ENCODE assay signal across 9 mouse cellular contexts in genomic region chr2:32419359-32419758, GRCm38 (mm10). TPM values are rescaled to one million over a fixed set of nuclear protein-coding genes. Genes with fewer than 3 reads are reported as not detected.
A peak's percentile ranks its signal among the peaks of the same experiment; 100 is the strongest.
DNase-seq lines count a peak whose midpoint lies in the region; ATAC-seq lines count a peak whose summit lies in the region.
"Had no signal": no experiment of that assay in that cellular context is flagged by ENCODE, and none has a peak within 500 bp of the region (broad histone marks: within the 10 kb centered on the region; RNA-seq: fewer than 3 reads in every experiment).

No protein-coding gene starts in this region.

- H3K27me3 ChIP-seq in forebrain, embryonic 15.5 days: no peaks in the 10 kb centered on the region
- no peaks in the 10 kb centered on the region for H3K27me3 ChIP-seq in midbrain, embryonic 13.5 days

- no peak overlapping the region for H3K4me2 ChIP-seq in forebrain, embryonic 15.5 days (replicated peaks)
- H3K4me2 ChIP-seq in midbrain, embryonic 13.5 days (replicated peaks): no peak overlapping the region

- WGBS in forebrain, embryonic 15.5 days: 90% methylated on average over 3 of the region's 3 CpGs
- WGBS in midbrain, embryonic 13.5 days: 94% methylated on average over 3 of the region's 3 CpGs

- H3K9ac ChIP-seq in forebrain, embryonic 15.5 days (replicated peaks): no peak overlapping the region
- no peak overlapping the region for H3K9ac ChIP-seq in midbrain, embryonic 13.5 days (replicated peaks)

- DNase-seq in ovary, adult 18-20 months (ENCODE audit: low spot score): peak; percentile 65
- no peak for DNase-seq in ovary, postnatal 10 days (ENCODE audit: low spot score)
- peak; percentile 65 for DNase-seq in gastrocnemius, postnatal 10 days
- DNase-seq in kidney, postnatal 14 days: peak; percentile 91
- DNase-seq in yolk sac, embryonic 10.5 days (ENCODE audit: low spot score): peak; percentile 51

- no peak for ATAC-seq in megakaryocyte progenitor cell, adult 5-6 weeks (replicated peaks; ENCODE audit: poor library complexity)
- ATAC-seq in forebrain, embryonic 15.5 days (replicated peaks): no peak
- no peak for ATAC-seq in midbrain, embryonic 13.5 days

- H3K4me3 ChIP-seq in forebrain, embryonic 15.5 days: no peak overlapping the region
- H3K4me3 ChIP-seq in midbrain, embryonic 13.5 days (replicated peaks): no peak overlapping the region

- peaks cover 67% of the 10 kb centered on the region for H3K36me3 ChIP-seq in forebrain, embryonic 15.5 days
- peaks cover 69% of the 10 kb centered on the region for H3K36me3 ChIP-seq in midbrain, embryonic 13.5 days

- H3K4me1 ChIP-seq in forebrain, embryonic 15.5 days: peaks cover 19% of the 10 kb centered on the region
- H3K4me1 ChIP-seq in midbrain, embryonic 13.5 days (replicated peaks): peaks cover 20% of the 10 kb centered on the region

- no peaks in the 10 kb centered on the region for H3K9me3 ChIP-seq in forebrain, embryonic 15.5 days
- no peaks in the 10 kb centered on the region for H3K9me3 ChIP-seq in midbrain, embryonic 13.5 days
- H3K9me3 ChIP-seq: G1E had no signal

- no peak overlapping the region for H3K27ac ChIP-seq in forebrain, embryonic 15.5 days (replicated peaks)
- no peak overlapping the region for H3K27ac ChIP-seq in midbrain, embryonic 13.5 days

RNA-seq across cellular contexts. Expression of gene Ptges2, which starts 23.7 kb away (rescaled TPM):
- 10 to 100 TPM; 38.1 to 40.7 TPM for total RNA-seq in gastrocnemius, postnatal 10 days (2021)
- 6.3 and 12.1 TPM in 2 replicates for total RNA-seq in megakaryocyte progenitor cell, adult 5-6 weeks (2015)
- 9.5 and 10.6 TPM in 2 replicates for total RNA-seq in megakaryocyte progenitor cell, adult 5-6 weeks (2017)
- polyA plus RNA-seq in forebrain, embryonic 15.5 days (2015; fragmentation: Nextera tagmentation; extraction: Ambion mirVana): 39.9 and 40.3 TPM in 2 replicates
- polyA plus RNA-seq in midbrain, embryonic 13.5 days (2015; fragmentation: Nextera tagmentation; extraction: Ambion mirVana): 35.5 and 37.6 TPM in 2 replicates

RNA-seq across cellular contexts. Expression of gene Naif1, which starts 30.9 kb away (rescaled TPM):
- 1 to 10 TPM; 3.0 to 3.1 TPM for total RNA-seq in gastrocnemius, postnatal 10 days (2021)
- total RNA-seq in megakaryocyte progenitor cell, adult 5-6 weeks (2015): 1.5 and 1.9 TPM in 2 replicates
- 3.5 TPM in 2 replicates for total RNA-seq in megakaryocyte progenitor cell, adult 5-6 weeks (2017)
- polyA plus RNA-seq in forebrain, embryonic 15.5 days (2015; fragmentation: Nextera tagmentation; extraction: Ambion mirVana): 6.3 and 7.0 TPM in 2 replicates
- polyA plus RNA-seq in midbrain, embryonic 13.5 days (2015; fragmentation: Nextera tagmentation; extraction: Ambion mirVana): 5.1 and 6.1 TPM in 2 replicates

RNA-seq across cellular contexts. Expression of gene Lcn2, which starts 31.3 kb away (rescaled TPM):
- 1 to 10 TPM; 3.5 to 6.7 TPM for total RNA-seq in gastrocnemius, postnatal 10 days (2021)
- 437 and 498 TPM in 2 replicates for total RNA-seq in megakaryocyte progenitor cell, adult 5-6 weeks (2015)
- total RNA-seq in megakaryocyte progenitor cell, adult 5-6 weeks (2017): 53.7 and 107 TPM in 2 replicates
- 0.51 and 0.63 TPM in 2 replicates for polyA plus RNA-seq in forebrain, embryonic 15.5 days (2015; fragmentation: Nextera tagmentation; extraction: Ambion mirVana)
- 0.35 and 0.37 TPM in 2 replicates for polyA plus RNA-seq in midbrain, embryonic 13.5 days (2015; fragmentation: Nextera tagmentation; extraction: Ambion mirVana)
- total RNA-seq: G1E had no signal

RNA-seq across cellular contexts. Expression of gene Slc25a25, which starts 31.9 kb away (rescaled TPM):
- 10 to 100 TPM; 16.1 to 31.1 TPM for total RNA-seq in gastrocnemius, postnatal 10 days (2021)
- 5.2 and 6.4 TPM in 2 replicates for total RNA-seq in megakaryocyte progenitor cell, adult 5-6 weeks (2015)
- total RNA-seq in megakaryocyte progenitor cell, adult 5-6 weeks (2017): 10.7 and 11.5 TPM in 2 replicates
- 46.4 and 48.2 TPM in 2 replicates for polyA plus RNA-seq in forebrain, embryonic 15.5 days (2015; fragmentation: Nextera tagmentation; extraction: Ambion mirVana)
- 45.4 and 50.1 TPM in 2 replicates for polyA plus RNA-seq in midbrain, embryonic 13.5 days (2015; fragmentation: Nextera tagmentation; extraction: Ambion mirVana)

RNA-seq across cellular contexts. Expression of gene 1110008P14Rik, which starts 37.6 kb away (rescaled TPM):
- total RNA-seq in gastrocnemius, postnatal 10 days (2021): 10 to 100 TPM; 52.6 to 53.7 TPM
- 15.3 and 18.1 TPM in 2 replicates for total RNA-seq in megakaryocyte progenitor cell, adult 5-6 weeks (2015)
- total RNA-seq in megakaryocyte progenitor cell, adult 5-6 weeks (2017): 8.0 and 15.4 TPM in 2 replicates
- 79.5 and 80.9 TPM in 2 replicates for polyA plus RNA-seq in forebrain, embryonic 15.5 days (2015; fragmentation: Nextera tagmentation; extraction: Ambion mirVana)
- polyA plus RNA-seq in midbrain, embryonic 13.5 days (2015; fragmentation: Nextera tagmentation; extraction: Ambion mirVana): 74.7 and 77.5 TPM in 2 replicates

Comparison
In these comparisons a context has a peak if more than half of its experiments do, and no peak if none do; other contexts are left out.
1. RNA of gene Lcn2, which starts 31.3 kb away (total RNA-seq): 53.7 to 498 TPM in megakaryocyte progenitor cell, adult 5-6 weeks; 3.5 to 6.7 TPM in gastrocnemius, postnatal 10 days; every median in the first group is over 4 times any median in the second.